Mouse (Mus musculus): Measurements from ENCODE around the gene Tcp1.
"Not testable (repeated sequence)": the region's sequence is repeated elsewhere in the genome, so short reads cannot be mapped to it uniquely, and the experiment has no call there.

The Tcp1 gene

DNA sequence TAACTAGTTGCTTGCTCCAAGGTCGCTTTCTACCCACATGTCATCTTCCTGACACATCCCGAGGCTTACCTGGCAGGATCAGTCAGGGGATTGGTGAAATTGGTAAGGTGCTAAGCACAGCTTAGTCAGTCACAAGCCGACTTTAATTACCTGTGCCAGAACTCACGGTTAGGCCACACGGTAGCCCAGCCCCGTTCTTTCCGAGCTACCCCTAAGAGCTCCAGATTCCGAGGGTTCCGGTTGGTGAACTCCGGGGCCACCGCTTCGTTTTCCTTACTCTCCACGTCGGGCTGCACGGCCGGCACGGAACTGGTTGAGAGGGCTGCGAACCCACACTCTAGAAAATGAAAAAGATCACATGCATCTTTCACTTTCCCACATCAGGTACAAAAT, at the start of gene Tcp1:
TSS of gene Tcp1 (plus strand) at position 214 of the 393 bp plus-strand sequence.
- no peak for DNase-seq (ENCODE audit: low read depth)

GRCm38 (mm10) chr17:12866853-12867252, 48.6 kb upstream of the Tcp1 start:
- no peak for DNase-seq (ENCODE audit: low read depth)

DNA sequence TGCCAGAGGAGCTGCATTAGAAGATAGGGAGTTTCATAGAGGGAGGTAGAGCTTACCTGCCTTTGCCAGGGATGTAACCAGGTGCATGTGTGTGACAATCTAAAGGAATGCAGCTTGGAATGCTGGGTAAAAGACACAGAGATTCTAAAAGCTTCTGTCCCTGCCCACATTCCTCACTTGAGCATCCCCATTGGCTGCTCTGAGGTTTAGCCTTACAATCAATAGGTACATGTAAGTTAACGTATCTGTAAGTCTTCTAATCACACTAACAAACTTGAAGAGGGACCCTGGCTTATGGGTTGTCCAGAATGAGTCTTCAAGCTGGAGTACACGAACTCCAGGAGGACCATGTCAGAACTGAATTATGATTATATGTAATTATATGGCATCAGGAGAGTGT, 47.5 kb upstream of the Tcp1 start, which contains the start of gene Mas1:
TSS of gene Mas1 (minus strand) at position 101 of the 400 bp plus-strand sequence.
- no peak for DNase-seq (ENCODE audit: low read depth)

DNA sequence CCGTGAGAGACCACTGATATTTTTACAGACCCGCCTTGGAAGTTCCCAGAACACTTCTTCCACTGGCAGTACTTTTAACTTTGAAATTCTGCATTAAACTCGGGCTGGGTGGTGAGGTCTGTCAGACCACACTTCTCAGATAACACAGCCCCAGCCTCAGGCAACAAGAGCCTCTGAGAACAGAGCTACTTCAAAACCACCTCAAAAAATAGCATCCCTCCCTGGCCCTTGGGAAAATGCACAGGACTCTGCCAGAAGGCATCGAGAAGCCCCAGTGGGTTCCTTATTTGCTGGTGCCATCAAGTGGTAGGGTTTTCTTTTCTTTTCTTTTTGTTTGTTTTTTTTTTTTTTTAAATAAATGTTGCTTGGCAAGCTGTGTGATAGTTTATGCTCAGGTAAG, 46.9 kb upstream of the Tcp1 start:
- DNase-seq (ENCODE audit: low read depth): no peak

GRCm38 (mm10) chr17:12872275-12873028, 43.0 kb upstream of the Tcp1 start:
- DNase-seq (ENCODE audit: low read depth): no peak

- DNase-seq (ENCODE audit: low read depth): no peak
These were observed 39.8 kb upstream of the Tcp1 start, which contains the start of gene Mrgprh for GRCm38 (mm10) chr17:12875734-12876133. TSS of gene Mrgprh (plus strand) at chr17:12876034.

GRCm38 (mm10) chr17:12880178-12880577, 35.3 kb upstream of the Tcp1 start:
- peak; percentile 87 for DNase-seq (ENCODE audit: low read depth)

DNA sequence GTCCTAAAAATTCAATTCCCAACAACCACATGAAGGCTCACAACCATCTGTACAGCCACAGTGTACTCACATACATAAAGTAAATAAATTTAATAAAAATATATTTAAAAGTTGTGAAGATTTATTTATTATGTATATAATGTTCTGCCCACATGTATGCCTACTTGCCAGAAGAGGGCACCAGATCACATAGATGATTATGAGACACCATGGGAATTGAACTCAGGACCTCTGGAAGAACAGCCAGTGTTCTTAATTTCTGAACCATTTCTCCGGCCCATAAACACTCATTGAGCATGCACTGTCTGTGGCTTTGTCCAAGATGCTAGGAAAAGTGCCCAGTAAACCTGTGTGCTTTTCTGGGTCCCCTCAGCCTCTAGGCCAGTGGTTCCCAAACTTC, 34.3 kb upstream of the Tcp1 start:
- no peak for DNase-seq (ENCODE audit: low read depth)

DNA sequence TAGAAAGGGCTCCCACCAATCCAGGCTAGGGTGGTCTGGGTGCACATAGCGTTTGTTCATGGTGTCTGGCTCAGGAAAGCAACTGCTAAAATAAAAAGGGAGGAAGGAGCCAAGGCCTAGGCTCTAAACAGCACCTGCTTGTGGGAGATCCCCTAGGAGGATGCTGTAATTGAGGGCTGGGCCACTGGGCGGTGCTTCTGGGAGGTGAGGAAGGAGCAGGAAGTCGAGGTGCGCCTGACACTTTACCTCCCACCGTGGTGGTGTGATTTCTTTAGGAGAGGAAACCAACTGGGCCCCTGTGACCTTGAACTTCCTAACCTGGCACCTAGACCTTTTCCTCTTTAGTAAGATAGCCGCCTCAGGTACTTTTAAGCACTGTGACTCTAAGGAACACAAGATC, 28.9 kb upstream of the Tcp1 start:
- no peak for DNase-seq (ENCODE audit: low read depth)

DNA sequence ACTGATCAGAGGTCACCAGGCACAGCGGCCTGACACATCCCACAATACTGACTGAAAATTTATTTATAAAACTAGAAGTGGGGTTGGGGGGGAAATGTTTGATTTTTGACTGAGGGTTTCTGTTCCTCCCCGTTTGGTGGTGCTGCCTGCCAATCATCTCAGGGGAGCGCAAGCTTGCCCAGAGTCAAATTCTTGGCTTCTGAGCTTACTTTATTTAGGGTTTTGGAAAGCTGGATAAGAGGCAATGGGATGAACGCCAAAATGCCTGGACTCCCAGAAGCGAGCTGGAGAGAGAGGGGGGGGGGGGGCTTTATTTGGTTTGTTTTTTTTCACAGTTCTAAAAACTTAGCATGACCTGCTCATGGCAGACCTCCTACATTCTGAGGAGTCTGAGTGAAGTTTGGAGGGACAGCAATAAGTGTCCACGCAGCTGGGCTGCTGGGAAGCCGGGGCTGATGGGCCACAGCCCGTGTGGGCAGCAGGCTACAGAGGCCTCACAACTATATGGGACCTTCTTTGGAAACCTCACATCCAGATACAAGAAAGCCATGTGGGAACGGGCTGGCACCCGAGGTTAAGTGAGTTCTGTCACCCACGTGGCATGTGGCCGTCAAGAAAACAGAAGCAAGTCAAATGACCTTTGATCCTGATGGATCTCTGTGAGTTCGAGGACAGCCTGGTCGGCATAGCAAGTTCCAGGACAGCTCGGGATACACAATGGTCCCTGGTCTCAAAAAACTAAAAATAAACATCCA, 28.3 kb upstream of the Tcp1 start:
- DNase-seq (ENCODE audit: low read depth): no peak

- no peak for DNase-seq (ENCODE audit: low read depth)
These were observed 24.4 kb upstream of the Tcp1 start for GRCm38 (mm10) chr17:12891054-12891453.

DNA sequence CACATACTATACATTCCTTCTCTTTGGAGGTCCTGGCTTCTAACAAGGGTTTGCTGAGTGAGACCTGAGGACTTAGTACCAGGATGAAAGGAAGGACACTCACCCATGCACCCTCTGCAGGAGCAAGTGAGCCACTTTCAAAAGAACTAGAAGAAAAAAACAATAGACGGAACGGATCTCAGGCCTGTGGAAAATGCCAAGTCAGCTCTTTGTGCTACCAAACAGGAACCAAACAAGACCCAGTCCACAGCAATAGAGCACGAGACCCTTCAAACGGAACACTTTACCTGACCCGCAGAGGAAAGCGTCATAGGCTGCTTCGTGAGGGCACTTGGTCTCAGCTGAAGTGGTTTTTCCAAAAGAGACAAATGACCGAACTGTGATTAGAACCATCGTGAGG, 23.5 kb upstream of the Tcp1 start:
- DNase-seq (ENCODE audit: low read depth): no peak

DNA sequence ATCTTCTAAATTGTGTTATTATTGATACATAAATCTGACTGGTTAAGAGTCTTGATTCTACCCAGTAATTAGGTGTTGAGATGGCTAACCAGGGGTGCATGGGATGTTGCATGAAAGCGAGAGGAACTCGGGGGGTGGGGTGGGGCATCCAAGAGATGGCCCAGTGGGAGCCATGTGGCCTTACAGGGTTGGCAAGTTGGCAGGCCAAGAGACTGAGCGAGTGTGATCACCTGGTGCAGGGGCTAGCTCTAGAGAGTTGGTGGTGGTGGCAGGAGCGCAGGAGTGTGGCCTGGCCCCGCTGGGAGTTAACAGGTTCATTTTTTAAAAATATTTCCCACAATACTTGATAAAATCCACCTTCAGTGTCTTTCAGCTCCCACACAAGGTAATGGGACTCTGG, 17.8 kb upstream of the Tcp1 start:
- DNase-seq (ENCODE audit: low read depth): no peak

DNA sequence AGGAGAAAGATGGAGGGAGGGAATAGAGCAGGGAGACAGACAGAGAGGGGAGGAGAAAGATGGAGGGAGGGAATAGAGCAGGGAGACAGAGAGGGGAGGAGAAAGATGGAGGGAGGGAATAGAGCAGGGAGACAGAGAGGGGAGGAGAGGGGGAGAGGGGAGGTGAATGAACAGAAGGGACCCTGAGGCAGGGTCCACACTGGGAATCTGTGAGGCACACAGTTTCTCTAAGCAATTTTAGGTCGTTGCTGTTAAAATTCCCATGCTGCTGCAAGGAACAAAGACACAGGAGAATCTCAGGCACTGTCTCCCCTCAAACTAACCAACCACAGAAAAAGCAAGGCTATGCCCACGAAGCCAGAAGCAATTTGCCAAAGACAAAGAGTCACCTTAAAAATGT, 16.9 kb upstream of the Tcp1 start:
- DNase-seq (ENCODE audit: low read depth): not testable (repeated sequence)

DNA sequence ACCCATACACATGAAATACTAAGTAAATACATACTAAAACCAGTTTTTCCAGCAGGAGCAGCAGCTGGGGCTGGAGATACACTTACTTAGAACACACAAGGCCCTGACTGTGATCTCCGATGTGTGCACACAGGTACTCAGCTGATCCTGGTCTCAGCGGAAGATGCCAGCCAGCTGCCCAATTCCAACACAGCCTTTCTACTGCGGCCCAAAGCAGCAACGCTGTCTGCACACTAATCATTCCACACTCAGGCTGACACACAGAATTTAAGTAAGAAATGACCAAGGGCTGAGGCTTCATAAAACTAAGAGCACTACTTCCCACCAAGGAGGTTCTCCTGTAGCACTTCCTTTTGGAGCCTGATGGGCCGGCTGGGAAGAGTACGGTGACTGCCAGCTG, 13.2 kb upstream of the Tcp1 start:
- no peak for DNase-seq (ENCODE audit: low read depth)

DNA sequence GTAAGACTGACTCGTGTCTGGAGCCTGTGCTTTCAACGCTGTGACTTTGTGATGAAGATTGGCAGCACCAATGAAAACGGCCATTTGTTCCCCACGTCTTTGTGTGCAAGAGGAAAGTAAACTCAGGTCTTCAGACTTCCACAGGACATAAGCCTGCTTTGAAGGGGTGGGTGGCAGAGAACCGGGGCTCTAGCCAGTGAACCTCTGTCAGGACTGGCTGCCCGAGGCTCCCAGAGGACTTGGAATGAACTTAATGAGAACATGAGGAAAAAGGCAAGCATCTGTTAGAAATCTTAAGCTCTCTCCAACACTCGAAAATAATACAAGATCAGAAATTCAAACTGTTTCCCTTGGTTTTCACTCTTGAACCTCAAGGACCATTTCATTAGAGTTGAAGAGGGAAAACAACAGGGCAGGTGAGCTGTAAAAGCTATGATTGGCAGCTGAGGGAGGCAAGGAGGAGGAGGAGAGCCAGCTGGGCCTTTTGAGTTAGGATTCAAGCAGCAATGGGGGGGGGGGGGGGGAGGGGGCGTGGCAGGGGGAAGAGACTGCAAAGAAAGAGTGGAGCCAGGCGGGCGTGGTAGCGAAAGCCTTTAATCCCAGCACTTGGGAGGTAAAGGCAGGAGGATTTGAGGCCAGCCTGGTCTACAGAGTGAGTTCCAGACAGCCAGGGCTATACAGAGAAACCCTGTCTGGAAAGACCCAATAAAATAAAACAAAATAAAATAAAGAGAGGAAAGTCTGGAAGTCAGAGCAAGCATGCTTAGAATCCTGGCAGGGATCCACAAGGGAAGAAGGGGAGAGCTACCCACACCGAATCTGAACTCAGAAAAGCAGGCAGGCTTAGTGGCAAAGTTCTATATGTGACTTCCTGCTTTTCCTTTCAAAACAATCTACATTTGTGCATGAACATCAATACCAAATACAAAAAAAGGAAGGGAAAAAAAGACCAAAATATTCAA, 11.8 kb upstream of the Tcp1 start:
- no peak for DNase-seq (ENCODE audit: low read depth)

DNA sequence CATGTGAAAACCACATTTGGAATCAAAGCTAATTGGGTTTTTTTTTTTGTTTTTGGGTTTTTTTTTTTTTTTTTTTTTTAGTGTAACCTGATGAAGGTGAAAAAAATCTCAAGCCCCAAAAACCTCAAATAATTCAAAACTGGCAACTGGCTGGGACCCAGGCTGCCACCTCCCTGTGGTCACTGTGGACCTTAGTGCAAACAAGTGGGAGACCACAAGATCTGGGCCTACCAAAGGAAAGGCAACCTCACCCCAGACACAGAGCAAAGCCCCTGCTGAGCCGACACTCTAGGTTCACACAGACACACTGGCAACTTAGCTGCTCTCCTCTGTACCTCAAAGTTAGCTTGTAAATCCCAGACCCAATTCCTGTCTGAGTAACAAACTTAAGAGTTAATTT, 11.2 kb upstream of the Tcp1 start:
- DNase-seq (ENCODE audit: low read depth): no peak

DNA sequence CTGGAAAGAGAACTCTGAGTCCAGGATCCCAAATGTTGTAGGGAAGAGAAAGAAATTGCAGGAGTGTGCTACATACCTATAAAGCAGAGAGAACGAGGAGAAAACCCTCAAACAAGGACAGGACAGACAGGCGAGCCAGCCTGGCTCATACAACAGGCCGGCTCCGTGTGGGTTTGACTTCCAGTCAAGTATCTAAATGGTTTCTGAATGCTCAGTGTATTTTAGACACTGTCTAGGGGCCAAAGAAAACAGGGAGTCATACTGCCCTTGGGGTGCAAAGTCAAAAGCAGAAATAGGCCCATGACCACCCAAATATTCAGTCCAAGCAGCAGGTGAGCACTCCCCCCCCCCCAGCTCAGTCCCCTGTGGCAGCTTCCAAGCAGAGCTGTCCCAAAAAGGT, 9.7 kb upstream of the Tcp1 start:
- no peak for DNase-seq (ENCODE audit: low read depth)

- no peak for DNase-seq (ENCODE audit: low read depth)
These were observed 9.1 kb upstream of the Tcp1 start for GRCm38 (mm10) chr17:12906436-12906835.

GRCm38 (mm10) chr17:12909361-12910280, 5.9 kb upstream of the Tcp1 start, which contains the start of gene Pnldc1:
TSS of gene Pnldc1 (minus strand) at chr17:12910230.
- no peak for DNase-seq (ENCODE audit: low read depth)

DNA sequence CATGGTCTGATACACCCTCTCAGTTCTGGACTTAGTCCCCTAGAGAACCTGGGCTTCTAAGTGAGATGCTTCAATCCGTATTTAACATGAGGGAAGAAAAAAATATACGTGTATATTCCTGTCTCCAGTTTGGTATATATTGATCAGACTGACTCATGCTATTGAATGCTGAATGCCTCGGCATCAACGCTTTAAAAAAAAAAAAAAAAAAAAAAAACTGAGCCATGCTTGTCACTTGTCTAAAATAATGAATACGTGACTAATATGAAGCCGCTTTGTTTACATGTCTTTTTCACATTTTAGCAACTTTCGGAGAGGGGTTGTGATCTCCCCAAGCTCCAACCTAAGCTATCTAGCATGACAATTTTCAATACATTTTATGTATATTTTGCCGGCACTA, 5.1 kb upstream of the Tcp1 start:
- no peak for DNase-seq (ENCODE audit: low read depth)

All from c-Kit-positive CD71-negative TER-119-negative erythroid progenitor cells, embryonic 14.5 days (primary cell).